Mouse (Mus musculus): ENCODE results near the gene Fam78a.

The Fam78a gene

DNA sequence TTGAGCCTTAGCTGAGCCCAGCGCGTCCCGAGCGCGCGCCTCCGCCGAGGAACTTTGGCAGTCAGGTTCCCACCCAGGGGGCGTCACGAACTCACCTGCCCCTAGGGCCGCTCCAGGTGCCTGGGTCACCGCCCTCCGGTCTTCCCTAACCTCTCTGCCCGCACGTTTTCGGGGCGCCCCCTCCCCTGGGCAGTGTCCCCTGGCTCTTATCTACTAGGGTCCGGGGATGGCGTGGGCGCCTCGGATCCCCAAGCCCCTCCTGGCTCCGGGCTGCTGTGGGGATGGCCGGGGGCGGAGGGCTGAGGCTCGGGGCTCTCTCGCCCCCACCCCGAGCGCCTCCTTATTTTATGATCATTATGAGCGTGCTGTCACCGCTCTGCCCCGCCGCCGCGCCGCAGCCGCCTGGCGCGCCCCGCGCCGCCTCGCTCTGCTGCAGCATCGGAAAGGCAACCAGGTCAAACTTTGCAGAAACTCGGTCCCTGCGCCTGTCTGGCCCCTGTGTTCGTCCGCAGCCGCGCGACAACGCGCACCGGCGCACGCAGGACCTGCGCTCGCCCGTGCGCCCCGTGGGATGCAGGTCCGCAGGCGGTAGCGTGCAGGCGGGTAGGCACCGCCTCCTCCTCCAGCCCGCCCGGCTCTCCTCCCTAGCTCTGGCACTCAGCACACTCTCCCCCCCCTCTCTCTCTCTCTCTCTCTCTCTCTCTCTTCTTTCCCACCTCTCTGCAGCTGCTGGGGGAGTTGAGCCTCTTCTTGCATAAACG lies at the start of gene Fam78a:
Fam78a (minus strand) TSS at position 747 of the 761 bp plus-strand sequence.
- DNase-seq = peak; percentile 16

DNA sequence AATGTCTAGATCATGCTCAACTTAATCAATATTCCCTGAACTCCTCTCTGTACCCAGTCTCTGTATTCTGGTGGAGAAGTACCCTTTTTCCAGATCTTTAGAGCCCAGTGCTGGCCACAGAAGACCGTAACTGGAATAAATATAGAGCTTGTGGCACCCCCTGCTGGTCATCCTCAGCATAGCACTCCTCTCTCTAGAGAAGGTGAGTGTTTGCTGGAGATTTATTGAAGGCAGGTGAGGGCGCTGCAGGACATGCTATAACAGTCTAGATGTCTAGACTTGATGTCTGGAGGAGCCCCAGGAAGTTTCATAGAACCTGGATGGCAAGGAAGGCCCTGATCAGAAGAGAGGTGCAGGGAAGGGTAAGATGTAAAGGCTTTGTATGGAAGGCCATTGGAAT lies 49.4 kb upstream of the Fam78a start:
- DNase-seq = peak; percentile 89

GRCm38 (mm10) chr2:32132567-32132992 lies 47.9 kb upstream of the Fam78a start:
- no peak for DNase-seq

- DNase-seq = no peak
Measured at GRCm38 (mm10) chr2:32131866-32132566, 47.4 kb upstream of the Fam78a start.

DNA sequence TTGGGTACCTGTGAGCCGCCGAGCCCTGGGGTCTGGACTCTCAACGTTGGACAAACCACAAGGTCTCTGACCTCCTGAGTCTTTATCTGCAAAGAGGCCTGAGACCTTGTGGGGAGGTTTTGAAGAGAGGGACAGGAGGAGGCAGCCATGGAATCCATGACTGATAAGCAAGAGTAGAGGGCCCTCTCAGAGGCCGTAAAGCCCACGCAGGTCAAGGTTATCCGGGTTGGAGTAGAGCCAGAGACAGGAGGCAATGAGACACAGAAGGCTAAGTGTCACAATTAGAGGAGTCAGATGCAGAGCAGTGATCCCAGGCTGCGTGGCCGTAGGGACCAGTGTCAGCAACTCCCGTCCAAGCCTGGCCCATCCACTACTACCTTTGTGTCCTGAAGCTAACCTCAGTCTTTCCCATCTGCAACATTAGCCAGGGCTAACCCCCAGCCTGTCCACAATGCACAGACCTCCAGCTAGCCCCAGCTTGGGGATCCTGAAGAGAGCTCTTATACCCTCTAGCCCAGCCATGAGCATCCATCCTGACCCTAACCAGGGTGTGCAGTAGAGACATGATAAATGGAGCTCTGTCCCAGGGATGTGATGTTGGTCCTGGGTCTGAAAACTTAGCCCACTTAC lies 46.7 kb upstream of the Fam78a start:
- DNase-seq = no peak

DNA sequence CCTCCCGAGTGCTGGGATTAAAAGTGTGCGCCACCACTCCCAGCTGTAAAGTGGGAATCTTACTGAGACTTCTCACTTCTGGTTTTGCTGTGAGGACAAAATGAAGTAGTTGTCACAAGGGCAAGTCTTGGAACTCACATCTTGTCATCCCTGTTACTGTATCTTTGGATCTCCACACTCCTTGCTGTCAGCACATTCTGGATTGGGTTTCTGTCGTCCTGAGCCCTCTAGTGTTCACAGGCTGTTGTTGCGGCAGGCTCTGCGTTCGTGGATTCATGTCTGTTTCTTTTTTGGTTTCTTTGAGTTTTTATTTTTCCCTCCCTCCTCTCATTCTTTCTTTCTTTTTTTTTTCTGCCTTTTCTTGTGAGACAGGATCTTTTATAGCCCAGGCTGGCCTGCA lies 45.8 kb upstream of the Fam78a start:
- DNase-seq = peak; percentile 52

DNA sequence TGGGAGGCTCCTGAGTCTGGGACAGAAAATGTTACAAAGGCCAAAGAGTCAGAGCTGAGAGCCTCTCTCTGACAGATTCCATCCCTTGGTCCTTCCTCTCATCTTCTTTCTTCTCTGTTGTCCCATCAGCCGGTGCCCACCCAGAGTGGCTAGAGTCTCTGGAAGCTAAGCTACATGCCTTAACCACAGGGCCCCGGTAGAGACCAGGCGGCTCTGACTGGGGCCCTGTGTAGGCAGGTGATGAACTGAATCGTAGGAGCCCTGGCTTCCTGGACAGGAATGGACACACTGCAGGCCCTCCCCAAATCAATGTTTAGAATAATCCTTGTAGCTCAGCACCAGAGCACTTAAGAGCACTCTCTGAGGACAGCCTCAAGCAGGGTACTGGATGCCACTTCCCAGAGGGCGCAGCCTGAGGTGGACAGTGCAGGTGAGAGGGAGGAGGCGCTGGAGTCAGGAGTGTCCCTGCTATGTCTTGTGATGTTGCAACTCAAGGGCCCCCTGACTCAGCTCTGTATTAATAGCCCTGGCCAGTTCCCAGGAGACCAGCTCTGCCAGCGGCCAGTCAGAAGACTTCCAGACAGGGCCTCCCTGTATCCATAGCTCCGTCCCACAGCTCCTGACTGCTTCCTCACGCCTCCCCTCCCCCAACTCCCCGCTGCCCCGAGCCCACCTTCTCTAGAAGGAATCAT lies 44.9 kb upstream of the Fam78a start:
- no peak for DNase-seq

DNA sequence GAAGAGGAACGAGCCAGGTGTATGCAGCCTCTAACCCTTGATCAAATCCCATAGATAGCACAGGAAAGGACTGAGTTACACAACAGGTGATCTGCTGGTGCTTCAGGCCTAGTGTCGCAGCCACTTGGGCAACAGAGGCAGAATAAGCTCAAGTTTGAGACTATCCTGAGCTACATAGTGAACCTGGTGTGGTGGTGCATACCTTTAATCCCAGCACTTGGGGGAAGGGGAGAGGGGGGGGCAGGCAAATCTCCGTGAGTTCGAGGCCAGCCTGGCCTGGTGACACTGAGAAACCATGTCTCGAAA lies 43.8 kb upstream of the Fam78a start:
- DNase-seq = no peak

DNA sequence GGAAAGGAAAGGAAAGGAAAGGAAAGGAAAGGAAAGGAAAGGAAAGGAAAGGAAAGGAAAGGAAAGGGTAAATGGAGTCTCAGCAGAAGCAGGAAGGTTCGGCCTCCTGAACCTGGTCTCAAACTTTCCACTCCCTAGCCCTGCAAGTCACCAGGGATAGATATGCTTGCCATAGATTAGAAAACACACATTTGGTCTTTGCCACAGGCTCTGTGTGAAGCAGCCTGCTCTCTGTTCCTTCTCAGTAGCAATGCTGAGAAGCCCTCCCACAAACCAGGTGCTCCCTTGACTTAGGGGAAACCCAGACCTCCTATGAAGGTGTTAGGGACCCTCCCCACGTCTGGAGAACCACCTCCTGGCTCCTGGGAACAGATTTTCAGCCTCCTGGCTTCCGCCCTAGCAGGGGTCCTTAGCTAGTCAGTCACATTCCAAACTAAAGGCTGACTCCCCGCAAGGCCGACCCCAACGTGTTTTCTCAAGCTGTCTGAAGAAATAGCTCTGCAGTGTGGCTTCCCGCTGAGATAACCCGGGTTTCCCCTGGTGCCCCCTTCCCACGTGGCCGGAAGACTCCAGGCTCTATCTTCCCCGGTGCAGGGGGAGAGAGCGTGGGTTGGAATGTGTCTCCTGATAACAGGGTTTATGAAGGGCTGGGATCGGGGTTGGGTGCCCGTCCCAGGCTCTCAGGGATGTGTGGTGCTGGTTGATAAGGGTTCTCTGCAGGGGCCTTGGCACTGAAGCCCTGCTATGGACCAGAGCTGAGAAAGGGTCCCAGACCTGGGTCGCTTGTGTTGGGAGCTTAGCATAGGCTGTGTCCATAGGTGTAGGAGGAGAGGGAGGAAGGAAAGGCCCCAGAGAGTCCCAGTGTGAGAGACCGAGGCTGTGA lies 43.2 kb upstream of the Fam78a start:
- DNase-seq = no peak

DNA sequence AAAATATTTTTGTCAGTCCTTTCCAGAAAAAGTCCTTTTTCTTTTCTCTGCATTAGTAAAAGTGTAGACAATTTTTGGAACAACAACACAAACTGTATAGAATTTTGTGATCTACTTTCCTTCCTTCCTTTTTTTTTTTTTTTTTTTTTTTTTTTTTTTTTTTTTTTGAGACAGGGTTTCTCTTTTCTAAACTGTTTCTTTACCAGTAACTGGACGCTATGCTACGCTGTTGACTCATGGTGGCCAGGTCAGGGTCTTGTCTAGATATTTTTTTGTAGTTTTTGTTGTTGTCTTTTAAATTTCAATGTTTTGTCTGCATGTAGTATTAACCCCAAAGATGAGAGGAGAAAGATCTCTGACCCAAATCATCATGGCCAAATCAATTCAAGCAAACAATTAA lies 37.1 kb upstream of the Fam78a start:
- no peak for DNase-seq

DNA sequence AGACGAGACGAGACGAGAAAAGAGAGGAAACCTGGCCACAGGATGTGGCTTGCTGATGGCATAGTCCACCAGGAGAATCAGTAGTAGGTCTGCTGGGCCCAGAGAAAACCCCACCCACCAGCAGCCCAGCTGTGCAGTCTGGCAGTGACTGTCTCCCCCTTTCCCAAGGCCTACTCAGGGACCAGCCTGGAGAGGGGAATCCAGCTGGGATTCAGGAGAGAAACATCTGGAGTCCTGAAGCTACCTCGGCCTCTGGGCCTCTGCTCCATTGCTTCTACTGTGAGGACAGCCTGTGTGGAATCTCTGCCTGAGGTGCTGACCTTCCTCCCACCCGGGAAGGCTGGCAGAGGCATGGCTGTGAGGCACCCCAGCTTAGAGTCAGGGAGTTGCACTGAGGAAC lies 36.5 kb upstream of the Fam78a start:
- DNase-seq = no peak

- no peak for DNase-seq
Measured at GRCm38 (mm10) chr2:32119802-32120750, 35.4 kb upstream of the Fam78a start.

DNA sequence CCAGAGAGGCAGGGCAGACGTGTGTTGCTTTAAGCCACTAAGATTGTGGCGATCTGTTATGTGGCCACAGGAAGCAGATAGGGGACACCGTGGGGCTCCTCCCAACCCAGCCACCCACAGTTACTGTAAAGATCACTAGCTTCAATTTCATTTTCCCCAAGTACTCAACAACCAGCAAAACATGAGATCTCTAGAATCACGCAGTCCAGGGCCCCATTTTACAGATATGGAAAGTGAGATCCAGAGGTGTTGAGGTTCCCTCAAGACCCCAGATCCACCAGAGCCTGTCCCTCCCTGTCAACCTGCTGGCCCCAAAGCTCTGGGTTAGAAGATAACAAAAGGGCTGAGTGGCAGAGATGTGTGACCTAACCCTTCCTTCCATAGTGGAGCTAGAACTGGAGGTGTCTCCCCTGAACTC lies 31.2 kb upstream of the Fam78a start:
- no peak for DNase-seq

GRCm38 (mm10) chr2:32112548-32112947 lies 27.9 kb upstream of the Fam78a start:
- no peak for DNase-seq

DNA sequence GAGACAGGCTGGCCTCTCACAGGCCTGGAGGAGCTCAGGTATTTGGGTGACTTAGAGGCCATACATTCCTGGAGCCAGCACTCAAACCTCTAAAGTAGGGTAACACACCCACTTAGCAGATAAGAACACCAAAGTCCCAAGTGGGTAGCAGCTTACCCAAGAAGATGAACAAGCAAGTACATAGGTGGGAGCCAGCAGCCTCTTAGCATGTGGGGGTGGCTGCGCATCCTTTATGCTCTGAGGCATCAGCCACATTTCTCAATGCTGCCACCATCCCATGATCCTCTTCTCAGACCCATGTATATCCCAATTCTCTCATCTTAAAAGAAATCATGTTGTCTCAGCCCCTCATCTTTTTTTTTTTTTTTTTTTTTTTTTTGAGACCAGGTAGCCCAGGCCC lies 26.6 kb upstream of the Fam78a start:
- no peak for DNase-seq

DNA sequence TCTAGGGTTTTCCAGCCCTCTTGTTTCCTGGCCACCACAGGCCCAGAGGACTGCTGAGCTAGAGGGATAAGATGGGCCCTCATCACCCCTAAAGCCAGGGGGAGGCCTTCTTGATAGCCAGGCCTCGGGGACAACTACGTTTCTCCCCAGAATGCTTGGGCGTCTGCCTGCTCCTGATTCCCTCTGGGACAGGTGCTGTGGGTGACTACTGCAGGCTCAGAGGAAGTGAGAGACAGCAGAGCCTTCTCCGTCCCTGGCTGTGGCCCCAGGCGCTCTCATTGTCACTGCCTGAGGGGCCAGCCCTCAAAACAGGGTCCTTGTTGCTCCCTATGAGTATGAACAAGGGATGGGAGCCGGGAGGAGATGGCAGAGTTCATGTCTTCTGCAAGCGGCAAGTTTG lies 21.3 kb upstream of the Fam78a start:
- no peak for DNase-seq

DNA sequence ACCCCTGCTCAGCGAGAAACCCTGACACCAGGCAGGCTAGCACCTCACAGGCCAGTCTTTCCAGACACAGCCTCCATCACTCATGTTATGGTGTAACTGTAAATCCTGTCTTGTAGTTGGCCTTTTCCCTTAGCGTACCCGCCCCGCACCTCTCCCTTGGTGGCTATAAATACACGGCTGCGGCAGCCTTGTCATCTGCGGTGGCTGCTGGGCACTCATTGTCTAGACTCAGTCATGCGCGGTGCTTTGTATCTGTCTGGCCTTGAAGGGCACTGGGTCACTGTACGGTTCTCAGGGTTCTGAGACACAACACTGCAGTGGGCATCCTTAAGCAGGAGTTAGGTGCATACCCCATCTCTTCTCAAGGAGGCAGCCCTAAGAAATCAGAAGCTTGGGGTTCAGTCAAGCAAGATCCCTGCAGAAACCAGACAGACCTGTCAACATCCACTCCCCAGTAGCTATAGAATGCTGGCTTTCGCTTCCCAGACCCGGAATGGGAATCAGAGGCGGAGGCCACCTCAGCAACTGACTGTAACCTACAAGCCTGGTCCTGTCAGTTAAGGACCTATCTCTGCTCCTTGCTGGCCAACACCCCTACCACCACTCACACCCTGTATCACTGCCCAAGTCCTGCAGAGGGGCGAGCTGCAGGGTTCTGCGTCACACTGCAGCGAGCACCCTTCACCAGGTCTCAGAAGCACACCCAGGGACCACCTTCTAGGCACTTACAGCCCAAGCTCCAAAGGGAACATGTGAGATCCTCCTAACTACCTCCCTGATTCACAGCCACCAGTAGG lies 20.7 kb upstream of the Fam78a start:
- DNase-seq = no peak

DNA sequence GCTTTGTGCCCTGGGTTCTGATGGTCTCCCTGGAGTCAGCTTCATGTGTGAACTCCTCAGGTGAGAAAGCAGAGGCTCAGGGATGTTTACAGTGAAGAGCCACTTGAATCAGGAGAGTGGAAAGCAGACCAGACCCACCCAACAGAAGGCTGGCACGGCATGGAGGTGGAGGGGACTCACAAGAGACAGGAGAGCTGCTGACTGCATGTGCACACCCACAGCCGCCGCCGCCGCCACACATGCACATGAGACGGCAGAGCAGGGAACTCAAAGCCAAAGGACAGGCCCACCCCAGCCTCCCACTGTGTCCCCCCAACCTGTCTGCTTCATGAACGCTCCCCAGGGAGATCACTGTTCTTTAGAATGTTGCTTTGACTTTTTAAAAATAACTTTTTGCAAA lies 19.5 kb upstream of the Fam78a start:
- no peak for DNase-seq

GRCm38 (mm10) chr2:32103557-32103956 lies 18.9 kb upstream of the Fam78a start:
- DNase-seq = no peak

DNA sequence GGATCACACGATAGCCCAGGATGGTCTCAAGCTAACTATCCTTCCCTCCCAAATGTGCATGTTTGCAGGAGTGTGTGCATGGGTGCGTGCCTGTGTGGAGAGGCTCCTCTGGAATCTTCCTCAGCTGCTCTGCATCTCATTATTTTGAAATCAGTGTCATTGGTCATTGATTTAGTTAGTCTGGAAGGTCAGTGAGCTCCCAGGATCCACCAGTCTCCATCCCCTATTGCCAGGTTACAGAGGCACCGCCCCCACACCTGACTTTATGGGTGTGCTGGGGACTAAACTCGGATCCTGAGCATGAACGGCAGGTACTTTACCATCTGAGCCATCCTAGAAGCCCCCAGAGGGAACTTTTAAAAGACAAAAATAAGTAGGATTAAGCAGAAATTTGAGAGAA lies 18.3 kb upstream of the Fam78a start:
- DNase-seq = no peak

DNA sequence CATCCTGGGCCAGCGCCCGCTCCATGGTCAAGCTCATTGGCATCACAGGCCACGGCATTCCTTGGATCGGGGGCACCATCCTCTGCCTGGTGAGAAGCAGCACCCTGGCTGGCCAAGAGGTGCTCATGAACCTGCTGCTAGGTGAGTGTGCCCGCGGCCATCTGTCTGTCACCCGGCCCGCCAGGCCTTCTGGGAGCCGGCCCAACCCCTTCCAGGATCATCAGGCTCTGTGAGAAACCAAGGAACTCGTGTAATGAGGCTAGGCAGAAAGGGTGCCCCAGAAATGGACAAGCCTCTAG lies 11.4 kb upstream of the Fam78a start:
- DNase-seq = no peak

Measured in right cerebral cortex, postnatal 4 days (tissue).